Mouse (Mus musculus) myocyte (in vitro differentiated cells): ENCODE measurements at regions not wholly inside any gene's neighbourhood (a gene's known extent, or its start where the extent isn't known, plus 50 kb on each side); places are given as distances from the start of the nearest gene placed in this dataset.

Experiments
- H3K27me3 ChIP-seq: one replicate; pipeline ENCODE4 v1.6.1; 2011; ENCODE audit not compliant: control insufficient read depth, insufficient read depth, insufficient read length
- H3K36me3 ChIP-seq: one replicate; pipeline ENCODE4 v1.6.1; 2011; ENCODE audit not compliant: control insufficient read depth, insufficient read depth
- H3K4me2 ChIP-seq: one replicate; pipeline ENCODE4 v1.6.1; 2011; ENCODE audit warnings: low read depth, control low read depth
- H3K4me3 ChIP-seq: one replicate; pipeline ENCODE4 v1.5.1; 2011; ENCODE audit warnings: mild to moderate bottlenecking, control low read depth, moderate library complexity
- H3K79me2 ChIP-seq: one replicate; pipeline ENCODE4 v1.6.1; 2011; ENCODE audit not compliant: control insufficient read depth, insufficient read depth
- H3ac ChIP-seq: one replicate; pipeline ENCODE4 v1.6.1; 2011; ENCODE audit not compliant: control insufficient read depth, insufficient read length
- CEBPB ChIP-seq: IDR thresholded peaks from 2 replicates; pipeline ENCODE4 v1.6.1; 2011; ENCODE audit warnings: mild to moderate bottlenecking, moderate library complexity; ENCODE audit not compliant: poor library complexity, insufficient read depth, severe bottlenecking
- E2F4 ChIP-seq: IDR thresholded peaks from one replicate; pipeline ENCODE4 v1.6.1; 2011; ENCODE audit warnings: mild to moderate bottlenecking, control low read depth, moderate library complexity; ENCODE audit not compliant: insufficient read depth
- MAX ChIP-seq: IDR thresholded peaks from one replicate; pipeline ENCODE4 v1.6.1; 2011; ENCODE audit warnings: low read depth, mild to moderate bottlenecking, control low read depth
- MYOD1 ChIP-seq, 3 experiments: IDR thresholded peaks; one replicate each; pipeline ENCODE4 v1.6.1; 2011; ENCODE audit warnings: control low read depth in 2 of 3, low read depth in 2 of 3, mild to moderate bottlenecking in 2 of 3, moderate library complexity in 1 of 3; ENCODE audit not compliant: insufficient read length in 2 of 3, control insufficient read depth in 1 of 3
- MYOG ChIP-seq, 3 experiments: IDR thresholded peaks; one replicate each; pipeline ENCODE4 v1.6.1; 2011; ENCODE audit warnings: control low read depth in 2 of 3, low read depth in 2 of 3, mild to moderate bottlenecking in 2 of 3; ENCODE audit not compliant: insufficient read length in 2 of 3, control insufficient read depth in 1 of 3, insufficient read depth in 1 of 3
- POLR2A ChIP-seq: IDR thresholded peaks from one replicate; pipeline ENCODE4 v1.6.1; 2011; ENCODE audit warnings: low read depth, mild to moderate bottlenecking, control low read depth, moderate library complexity; ENCODE audit not compliant: insufficient read length
- POLR2AphosphoS2 ChIP-seq: IDR thresholded peaks from one replicate; pipeline ENCODE4 v1.6.1; 2011; ENCODE audit warnings: low read depth, control low read depth; ENCODE audit not compliant: insufficient read length
- REST ChIP-seq: IDR thresholded peaks from one replicate; pipeline ENCODE4 v1.6.1; 2011; ENCODE audit warnings: mild to moderate bottlenecking, control low read depth, moderate library complexity; ENCODE audit not compliant: insufficient read depth, insufficient read length
- SRF ChIP-seq: IDR thresholded peaks from one replicate; pipeline ENCODE4 v1.6.1; 2011; ENCODE audit warnings: low read depth; ENCODE audit not compliant: control insufficient read depth, insufficient read length
- TCF12 ChIP-seq: IDR thresholded peaks from one replicate; pipeline ENCODE4 v1.6.1; 2011; ENCODE audit warnings: mild to moderate bottlenecking, control low read depth; ENCODE audit not compliant: poor library complexity, insufficient read depth, severe bottlenecking
- TCF3 ChIP-seq: IDR thresholded peaks from one replicate; pipeline ENCODE4 v1.6.1; 2011; ENCODE audit warnings: low read depth, control low read depth; ENCODE audit not compliant: insufficient read length
- USF1 ChIP-seq: IDR thresholded peaks from one replicate; pipeline ENCODE4 v1.6.1; 2011; ENCODE audit warnings: low read depth, mild to moderate bottlenecking, control low read depth, moderate library complexity

DNA sequence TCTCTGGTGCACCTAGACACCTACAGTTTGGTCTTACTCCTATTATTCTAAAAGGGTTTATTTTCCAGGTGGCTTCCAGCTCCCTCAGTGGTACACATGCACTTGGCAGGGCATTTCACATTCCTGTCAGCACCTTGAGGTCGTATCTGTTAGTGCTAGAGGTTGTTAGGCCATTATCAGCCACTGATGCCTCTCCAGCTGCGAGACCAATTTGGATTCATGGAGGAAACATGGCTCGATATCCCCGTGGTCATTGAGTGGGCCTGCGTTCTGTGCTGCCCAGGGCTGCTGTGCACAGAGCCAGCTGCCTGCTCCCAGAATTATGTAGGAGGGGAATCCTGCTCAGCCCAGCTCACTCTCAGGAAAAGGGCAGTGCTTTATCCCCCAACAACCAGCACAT is 60.1 kb upstream of the Irx1 start:
- no peaks in the 10 kb centered on the region for H3K27me3 ChIP-seq
- H3ac ChIP-seq: no peak overlapping the region
- no peaks in the 10 kb centered on the region for H3K36me3 ChIP-seq
- H3K4me3 ChIP-seq: no peak overlapping the region
- no peaks in the 10 kb centered on the region for H3K79me2 ChIP-seq
- no peak overlapping the region for H3K4me2 ChIP-seq
- TF ChIP-seq MYOD1 (IDR thresholded peaks at IDR 0.05; ENCODE audit: control insufficient read depth in 1 of 3, insufficient read length in 2 of 3, low read depth in 2 of 3) (no peak), POLR2AphosphoS2 (no peak), E2F4 (no peak), MAX (no peak), TCF3 (no peak), MYOG (IDR thresholded peaks at IDR 0.05; ENCODE audit: control insufficient read depth in 1 of 3, insufficient read depth in 1 of 3, insufficient read length in 2 of 3, low read depth in 2 of 3) (no peak), CEBPB (no peak), POLR2A (no peak), TCF12 (no peak)

DNA sequence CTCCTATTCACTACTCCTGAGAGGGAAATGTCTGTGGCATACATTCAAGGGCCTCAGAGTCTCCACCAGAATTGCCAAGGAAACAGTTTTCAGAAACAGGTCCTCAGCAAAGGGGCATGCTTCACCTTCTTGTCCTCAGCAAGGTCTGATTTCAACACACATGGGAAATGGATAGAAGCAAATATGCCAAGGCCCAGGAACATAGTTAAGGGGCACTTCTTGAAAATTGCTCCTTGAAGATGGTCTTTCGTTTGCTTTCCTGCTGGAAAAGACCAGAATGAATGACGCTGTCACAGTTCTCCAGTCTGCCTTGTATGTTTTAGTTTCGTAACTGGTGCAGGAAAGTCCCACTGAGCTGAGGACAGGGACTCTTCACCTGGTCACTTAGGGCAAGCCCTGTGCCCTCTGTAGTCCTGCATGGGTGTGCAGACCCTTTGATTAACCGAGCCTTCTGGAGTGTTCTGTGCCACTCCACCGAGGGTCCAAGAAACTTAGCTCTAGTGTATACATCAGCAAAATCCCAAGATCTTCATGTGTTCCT is 80.5 kb upstream of the Irx1 start:
- H3K36me3 ChIP-seq: no peaks in the 10 kb centered on the region
- H3K4me2 ChIP-seq: no peak overlapping the region

DNA sequence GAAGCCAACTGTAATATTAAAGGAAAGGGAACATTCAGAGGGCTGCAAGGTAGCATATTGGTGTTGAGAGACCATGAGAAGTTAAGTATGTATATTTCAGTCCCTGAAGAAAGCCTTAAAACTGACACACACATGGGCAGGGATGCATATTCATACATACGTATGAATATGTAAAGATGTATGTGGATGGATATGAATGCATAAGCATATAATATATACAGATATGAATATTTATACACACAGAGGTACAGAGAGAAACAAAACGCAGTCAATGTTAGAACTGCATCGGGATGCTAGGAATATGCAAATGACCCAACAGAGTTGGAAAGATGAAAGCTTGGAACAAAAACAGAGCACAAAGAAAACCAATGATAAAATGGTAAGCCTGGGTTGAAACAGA is 92.9 kb upstream of the Irx1 start:
- TF ChIP-seq CEBPB (no peak), SRF (no peak), E2F4 (no peak), POLR2AphosphoS2 (no peak), POLR2A (no peak), REST (no peak), MYOG (IDR thresholded peaks at IDR 0.05; ENCODE audit: control insufficient read depth in 1 of 3, insufficient read depth in 1 of 3, insufficient read length in 2 of 3, low read depth in 2 of 3) (no peak), MYOD1 (IDR thresholded peaks at IDR 0.05; ENCODE audit: control insufficient read depth in 1 of 3, insufficient read length in 2 of 3, low read depth in 2 of 3) (no peak), MAX (no peak), TCF3 (no peak), USF1 (no peak), TCF12 (no peak)
- Histone ChIP-seq H3K4me2 (no peak overlapping the region), H3ac (no peak overlapping the region), H3K27me3 (no peaks in the 10 kb centered on the region), H3K4me3 (no peak overlapping the region), H3K36me3 (no peaks in the 10 kb centered on the region), H3K79me2 (no peaks in the 10 kb centered on the region)

More for the DNA sequence above, 80.5 kb upstream of the Irx1 start:
- Histone ChIP-seq H3K4me3 (no peak overlapping the region), H3K79me2 (no peaks in the 10 kb centered on the region), H3K27me3 (no peaks in the 10 kb centered on the region), H3ac (no peak overlapping the region)
- TF ChIP-seq TCF12 (no peak), CEBPB (no peak)

DNA sequence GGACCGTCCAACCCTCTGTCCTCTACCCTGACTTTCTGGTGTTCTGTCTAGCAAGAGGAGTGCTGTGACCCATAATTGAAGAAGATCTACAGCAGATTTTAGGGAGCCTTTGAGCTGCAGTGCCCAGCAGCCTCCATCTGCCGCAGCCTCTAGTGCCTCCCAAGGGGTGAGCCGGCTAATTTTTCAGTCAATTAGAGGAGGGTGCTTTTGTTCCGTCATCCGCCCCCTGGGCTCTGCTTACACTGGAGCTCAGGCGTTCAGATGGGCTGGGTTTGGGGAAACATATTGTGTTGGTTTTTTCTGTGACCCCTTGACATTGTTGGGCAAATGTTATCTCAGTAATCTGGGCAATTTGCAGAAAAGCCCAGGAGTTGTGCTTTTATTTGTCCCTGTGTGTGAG is 98.1 kb upstream of the Irx1 start:
- Histone ChIP-seq H3K4me2 (no peak overlapping the region), H3K27me3 (no peaks in the 10 kb centered on the region), H3K4me3 (no peak overlapping the region), H3K36me3 (no peaks in the 10 kb centered on the region), H3K79me2 (no peaks in the 10 kb centered on the region), H3ac (no peak overlapping the region)
- TF ChIP-seq USF1: no peak
- TF ChIP-seq E2F4: no peak
- no peak for TF ChIP-seq MAX
- TF ChIP-seq REST: no peak

DNA sequence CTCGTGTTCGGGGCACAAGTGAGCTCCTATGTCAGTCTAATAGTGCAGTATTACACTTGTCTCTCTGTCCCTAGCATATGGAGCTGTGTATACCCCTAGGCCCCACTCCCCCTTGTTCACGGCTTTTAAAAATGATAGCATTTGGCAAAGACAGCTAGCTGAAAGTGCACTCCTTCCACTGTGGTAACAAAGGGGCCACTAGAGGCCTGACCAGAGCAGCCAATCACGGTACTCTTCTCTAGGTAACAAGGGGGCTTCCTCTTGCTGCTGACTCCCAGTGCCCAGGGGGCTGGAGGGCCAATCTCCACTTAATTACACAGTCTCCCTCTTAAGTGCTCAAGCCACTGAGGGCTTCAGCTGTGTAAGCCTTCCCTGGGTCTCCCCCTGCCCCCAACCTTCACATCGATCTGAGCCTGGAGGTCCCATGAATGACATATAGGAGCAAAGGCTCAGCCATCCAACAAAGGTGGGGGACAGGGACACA is 99.8 kb upstream of the Irx1 start:
- TF ChIP-seq POLR2A (no peak), POLR2AphosphoS2 (no peak), TCF3 (no peak), MYOD1 (IDR thresholded peaks at IDR 0.05; ENCODE audit: control insufficient read depth in 1 of 3, insufficient read length in 2 of 3, low read depth in 2 of 3) (no peak), REST (no peak), SRF (no peak), MYOG (IDR thresholded peaks at IDR 0.05; ENCODE audit: control insufficient read depth in 1 of 3, insufficient read depth in 1 of 3, insufficient read length in 2 of 3, low read depth in 2 of 3) (no peak), TCF12 (no peak), USF1 (no peak), MAX (no peak), E2F4 (no peak), CEBPB (no peak)
- Histone ChIP-seq H3K4me3 (no peak overlapping the region), H3ac (no peak overlapping the region), H3K79me2 (no peaks in the 10 kb centered on the region), H3K27me3 (no peaks in the 10 kb centered on the region), H3K4me2 (no peak overlapping the region), H3K36me3 (no peaks in the 10 kb centered on the region)
